Mouse (Mus musculus) gastrocnemius, postnatal 4 days (tissue): Measurements from ENCODE around the gene Aldh6a1. TPM values are rescaled to one million over a fixed set of nuclear protein-coding genes. Genes with fewer than 3 reads are reported as not detected.
A peak's percentile ranks its signal among the peaks of the same experiment; 100 is the strongest.

Source experiments
- DNase-seq, 2 experiments: peaks; one replicate each; pipeline ENCODE4 v3.0.0; 2021 to 2022; ENCODE audit warnings: low spot score in 2 of 2, mixed read lengths in 2 of 2
- long read RNA-seq, 2 experiments: library from polyadenylated mRNA; stranded (forward); transcript quantifications; one replicate each; pipeline ENCODE4 v2.0.0; 2021
- total RNA-seq, 2 experiments: library from RNA; stranded (reverse); gene quantifications; 2 replicates each; pipeline ENCODE4 v1.2.3; 2021

Aldh6a1 gene
- total RNA-seq: 10 to 100 TPM; 32.7 to 34.6 TPM
- long read RNA-seq, experiment 1, transcript Aldh6a1-201 (12 exons, 3,399 nt): major isoform, 62 of 69 reads
- long read RNA-seq, experiment 1, partial matches to known transcripts: 3 of 69 reads
- long read RNA-seq, experiment 1, other reads (novel, unspliced or antisense): 4 of 69 reads
- long read RNA-seq, experiment 2, transcript Aldh6a1-201 (12 exons, 3,399 nt): major isoform, 63 of 71 reads
- long read RNA-seq, experiment 2, partial matches to known transcripts: 3 of 71 reads
- long read RNA-seq, experiment 2, other reads (novel, unspliced or antisense): 5 of 71 reads

- DNase-seq: peak; percentile 75 to 96
Measured at GRCm38 (mm10) chr12:84450718-84451646, at the start of gene Aldh6a1, which contains the start of gene Lin52. Gene Aldh6a1 (minus strand): TSS chr12:84451004. Gene Lin52 (plus strand): TSS chr12:84451422.

- no peak for DNase-seq
Measured at GRCm38 (mm10) chr12:84496795-84497194, 46.0 kb upstream of the Aldh6a1 start.

GRCm38 (mm10) chr12:84487324-84488056 is 36.7 kb upstream of the Aldh6a1 start:
- DNase-seq: peak in 1 of 2 experiments; percentile 22

GRCm38 (mm10) chr12:84482778-84483585 is 32.2 kb upstream of the Aldh6a1 start:
- DNase-seq: no peak

DNA sequence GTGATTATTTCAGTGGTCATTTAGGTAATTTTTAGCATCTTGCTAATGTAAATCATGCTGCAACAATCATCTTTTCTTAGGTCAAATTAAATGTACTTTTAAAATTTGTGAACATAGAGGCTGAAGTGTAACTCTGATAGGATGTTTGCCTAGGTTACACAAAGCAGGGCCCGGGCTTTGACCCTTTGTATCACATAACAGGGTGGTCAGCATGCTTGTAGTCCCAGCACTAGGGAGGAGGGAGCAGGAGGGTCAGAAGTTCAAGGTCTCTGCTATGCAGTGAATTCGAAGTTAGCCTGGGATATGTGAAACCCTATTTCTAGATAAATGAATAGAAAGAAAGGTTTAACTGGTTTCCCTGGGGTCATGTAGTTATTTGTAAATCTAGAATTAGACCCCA is 30.4 kb upstream of the Aldh6a1 start:
- DNase-seq: no peak

- no peak for DNase-seq
Measured at GRCm38 (mm10) chr12:84478937-84479336, 28.1 kb upstream of the Aldh6a1 start.

GRCm38 (mm10) chr12:84468701-84469100 is 17.9 kb upstream of the Aldh6a1 start:
- no peak for DNase-seq

DNA sequence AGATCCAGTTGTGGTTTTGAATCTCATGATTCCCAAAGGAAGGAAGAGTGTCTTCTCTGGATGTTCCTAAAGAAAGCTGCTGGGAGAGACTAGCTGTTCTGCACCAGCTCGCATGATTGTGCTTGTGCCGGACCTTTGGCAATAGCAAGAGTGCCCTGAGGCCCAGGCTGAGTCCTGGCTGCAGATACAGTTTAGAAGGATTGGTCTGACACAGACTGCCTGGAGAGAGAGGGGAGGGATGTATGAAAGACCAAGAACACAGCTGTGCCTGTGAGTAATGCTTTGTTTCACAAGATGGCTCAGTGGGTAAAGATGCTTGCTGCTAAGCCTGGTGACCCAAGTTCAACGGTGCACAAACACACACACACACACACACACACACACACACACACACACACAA is 12.1 kb upstream of the Aldh6a1 start:
- DNase-seq: no peak

DNA sequence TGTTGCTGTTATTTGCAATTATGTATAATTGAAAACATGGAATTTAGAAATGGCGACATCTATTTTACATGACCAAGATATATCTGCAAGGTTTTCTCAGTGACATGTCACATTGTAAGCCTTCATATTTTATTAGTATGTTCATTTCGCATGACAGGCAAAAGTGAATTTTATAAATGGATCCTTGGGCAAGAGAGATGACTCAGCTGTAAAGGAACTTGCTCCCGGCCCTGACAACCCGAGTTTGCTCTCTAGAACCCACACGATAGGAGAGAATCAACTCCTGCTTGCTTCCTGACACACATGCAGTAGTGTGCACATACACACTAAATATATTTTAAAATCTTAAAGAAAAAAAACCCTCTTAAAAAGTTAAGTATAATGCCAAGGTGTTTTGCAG is 10.6 kb upstream of the Aldh6a1 start:
- DNase-seq: no peak

- DNase-seq: no peak
Measured at GRCm38 (mm10) chr12:84459845-84460244, 9.0 kb upstream of the Aldh6a1 start.

- DNase-seq: no peak
Measured at GRCm38 (mm10) chr12:84456911-84457310, 6.1 kb upstream of the Aldh6a1 start.

DNA sequence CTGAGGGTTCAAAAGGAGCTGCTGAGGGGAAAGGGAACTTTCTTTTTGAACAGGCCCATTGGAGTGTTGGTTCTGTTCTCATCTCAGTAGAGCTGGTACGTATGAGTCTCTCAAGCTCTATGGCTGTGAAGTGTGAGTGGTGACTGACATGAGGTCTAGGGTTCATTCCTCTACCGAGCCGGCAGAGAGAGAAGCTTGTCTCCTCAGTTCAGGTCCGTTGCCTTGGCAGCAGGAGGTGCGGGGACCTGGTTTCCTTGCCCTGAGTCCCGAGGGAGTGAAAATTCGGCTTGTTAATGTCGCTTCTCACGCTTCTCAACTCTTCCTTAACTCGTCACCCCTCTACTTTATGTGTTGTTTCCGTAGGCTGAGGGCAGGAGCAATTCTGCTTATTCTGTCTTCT is 997 bp upstream of the Aldh6a1 start:
- DNase-seq: no peak

- DNase-seq: no peak
Measured at GRCm38 (mm10) chr12:84450351-84450717, 470 bp downstream of the Aldh6a1 start.

- no peak for DNase-seq
Measured at GRCm38 (mm10) chr12:84449887-84450286, 917 bp downstream of the Aldh6a1 start.

DNA sequence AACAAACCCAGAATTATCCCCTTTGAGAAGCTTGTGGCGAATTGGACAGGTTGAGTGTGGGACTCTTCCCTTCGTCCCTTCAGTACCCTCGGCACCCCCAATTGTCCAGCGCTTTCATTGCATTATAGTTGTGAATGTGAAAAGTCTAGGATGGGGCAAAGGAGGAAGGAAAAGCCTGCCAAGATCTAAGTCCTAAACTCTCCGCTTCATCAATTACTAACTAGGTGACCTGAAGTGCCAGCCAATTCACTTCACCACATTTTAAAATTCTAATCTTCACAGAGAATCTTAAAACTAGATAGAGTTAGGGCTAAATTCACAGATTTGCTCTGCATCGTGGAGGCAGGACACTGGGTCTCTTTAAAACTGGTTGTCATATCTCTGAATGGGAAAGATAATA is 2.6 kb downstream of the Aldh6a1 start:
- DNase-seq: no peak

DNA sequence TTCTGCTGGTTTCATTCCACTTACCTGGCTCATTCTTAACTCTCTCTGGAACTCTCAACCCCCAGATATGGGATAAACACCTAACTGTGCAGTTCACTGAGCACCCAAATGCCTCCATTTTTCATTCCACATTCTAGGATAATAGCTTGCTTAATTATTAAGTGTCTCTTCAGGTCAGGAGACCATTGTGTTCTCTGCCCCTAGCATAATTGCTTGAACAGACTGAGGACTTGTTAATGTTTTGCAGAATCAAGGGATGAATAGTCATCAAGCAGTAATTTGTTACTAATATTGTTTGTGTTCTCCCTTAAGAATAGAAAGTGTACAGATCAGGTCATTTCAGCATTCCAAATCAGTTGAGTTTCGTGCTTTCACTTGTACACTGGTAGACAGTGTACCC is 3.4 kb downstream of the Aldh6a1 start:
- DNase-seq: no peak

- DNase-seq: no peak
Measured at GRCm38 (mm10) chr12:84442526-84442925, 8.3 kb downstream of the Aldh6a1 start.

- DNase-seq: no peak
Measured at GRCm38 (mm10) chr12:84438697-84439096, 12.1 kb downstream of the Aldh6a1 start.

DNA sequence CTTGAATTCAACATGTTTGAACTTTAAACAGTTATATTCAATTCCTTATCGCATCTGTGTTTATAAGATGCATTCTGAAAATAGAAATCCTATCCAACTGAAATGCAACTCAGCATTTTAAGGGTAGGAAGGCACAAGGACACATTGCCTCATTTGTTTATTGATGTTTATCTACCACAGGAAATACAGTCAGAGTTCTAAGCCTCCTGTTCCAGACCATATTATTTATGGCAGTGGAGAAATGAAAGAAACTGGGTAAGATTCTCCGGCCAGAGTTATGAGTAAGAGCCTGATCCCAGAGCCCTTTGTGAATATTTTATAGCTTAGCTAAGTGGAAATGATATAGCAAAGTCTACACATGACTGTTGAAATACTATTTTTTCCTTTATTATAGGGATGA is 21.0 kb downstream of the Aldh6a1 start:
- no peak for DNase-seq

- no peak for DNase-seq
Measured at GRCm38 (mm10) chr12:84423990-84424389, 26.8 kb downstream of the Aldh6a1 start.

GRCm38 (mm10) chr12:84417605-84417922 is 33.2 kb downstream of the Aldh6a1 start:
- DNase-seq: no peak
